Mouse (Mus musculus): ENCODE data around the gene Dusp12.

GRCm38 (mm10) chr1:170864234-170864633 is 21.1 kb downstream of the Dusp12 start:
- no peak for TF ChIP-seq POLR2A (IDR thresholded peaks at IDR 0.05; ENCODE audit: insufficient read depth, low read length)
- no peak for TF ChIP-seq CTCF (IDR thresholded peaks at IDR 0.05; ENCODE audit: low read depth, low read length)
